Mouse (Mus musculus) cerebellum, adult 2 months (tissue): ENCODE measurements around the gene Grid1.

Experiments
- CTCF ChIP-seq: fragments of 200-500 bp; IDR thresholded peaks from 2 replicates; pipeline ENCODE4 v1.5.1; 2011; ENCODE audit warnings: low read depth, mild to moderate bottlenecking, control low read depth, low read length, moderate library complexity, borderline replicate concordance; ENCODE audit not compliant: insufficient read depth
- POLR2A ChIP-seq: fragments of 200-500 bp; IDR thresholded peaks from 2 replicates; pipeline ENCODE4 v1.6.1; 2011; ENCODE audit warnings: low read length, control low read depth, borderline replicate concordance; ENCODE audit not compliant: insufficient read depth

- TF ChIP-seq CTCF (no peak), POLR2A (no peak)
Observed at GRCm38 (mm10) chr14:35112327-35113275, 292.7 kb downstream of the Grid1 start.
